Mouse (Mus musculus): Measurements from ENCODE around the gene Uqcc3. TPM values are rescaled to one million over a fixed set of nuclear protein-coding genes. Genes with fewer than 3 reads are reported as not detected.

Uqcc3 gene
- total RNA-seq, 1 experiment from 2014 or later = 59.9 TPM

Other genes with a start within 250 kb of the Uqcc3 start
- gene Chrm1, start 217.1 kb downstream of the Uqcc3 start, total RNA-seq (2017) = not detected in 2 replicates
- 62.0 and 69.6 TPM in 2 replicates for gene Slc3a2, start 157.6 kb downstream of the Uqcc3 start, total RNA-seq (2017)
- gene Wdr74, start 145.1 kb downstream of the Uqcc3 start, total RNA-seq (2017) = 36.4 and 46.0 TPM in 2 replicates
- gene 1700092M07Rik, start 140.2 kb downstream of the Uqcc3 start, total RNA-seq (2017) = 7.2 TPM in 1 of 2 replicates, not detected in the other
- 144 and 149 TPM in 2 replicates for gene Stx5a, start 139.5 kb downstream of the Uqcc3 start, total RNA-seq (2017)
- gene Nxf1, start 123.8 kb downstream of the Uqcc3 start, total RNA-seq (2017) = 183 and 187 TPM in 2 replicates
- gene Tmem223, start 109.9 kb downstream of the Uqcc3 start, total RNA-seq (2017) = 15.5 and 16.6 TPM in 2 replicates
- gene Tmem179b, start 106.5 kb downstream of the Uqcc3 start, total RNA-seq (2017) = 80.4 and 111 TPM in 2 replicates
- 9.2 and 11.6 TPM in 2 replicates for gene Taf6l, start 94.5 kb downstream of the Uqcc3 start, total RNA-seq (2017)
- 30.0 and 32.5 TPM in 2 replicates for gene Polr2g, start 82.3 kb downstream of the Uqcc3 start, total RNA-seq (2017)
- 2.5 and 4.2 TPM in 2 replicates for gene Zbtb3, start 78.4 kb downstream of the Uqcc3 start, total RNA-seq (2017)
- gene Ttc9c, start 61.6 kb downstream of the Uqcc3 start, total RNA-seq (2017) = 46.0 and 48.2 TPM in 2 replicates
- 110 and 115 TPM in 2 replicates for gene Hnrnpul2, start 60.9 kb downstream of the Uqcc3 start, total RNA-seq (2017)
- gene AC129217.1, start 51.1 kb downstream of the Uqcc3 start, total RNA-seq (2017) = 33.6 and 50.5 TPM in 2 replicates
- gene Bscl2, start 43.5 kb downstream of the Uqcc3 start, total RNA-seq (2017) = 15.8 and 22.6 TPM in 2 replicates
- gene Gng3, start 41.7 kb downstream of the Uqcc3 start, total RNA-seq (2017) = 0.23 and 0.25 TPM in 2 replicates
- gene Lrrn4cl, start 30.2 kb downstream of the Uqcc3 start, total RNA-seq (2017) = not detected in 2 replicates
- 167 TPM in 2 replicates for gene Ubxn1, start 9.4 kb downstream of the Uqcc3 start, total RNA-seq (2017)
- gene Lbhd1, start 2.8 kb upstream of the Uqcc3 start, total RNA-seq (2017) = 13.4 and 31.1 TPM in 2 replicates
- not detected in 2 replicates for gene Gm49403, start 3.0 kb upstream of the Uqcc3 start, total RNA-seq (2017)
- 57.6 and 75.0 TPM in 2 replicates for gene 1810009A15Rik, start 7.9 kb upstream of the Uqcc3 start, total RNA-seq (2017)
- not detected in 2 replicates for gene Gm49416, start 8.0 kb upstream of the Uqcc3 start, total RNA-seq (2017)
- 9.0 and 9.2 TPM in 2 replicates for gene Ints5, start 12.1 kb upstream of the Uqcc3 start, total RNA-seq (2017)
- 62.1 and 69.2 TPM in 2 replicates for gene Ganab, start 17.1 kb upstream of the Uqcc3 start, total RNA-seq (2017)
- gene B3gat3, start 39.5 kb upstream of the Uqcc3 start, total RNA-seq (2017) = 46.6 and 47.5 TPM in 2 replicates
- 2.6 and 3.1 TPM in 2 replicates for gene Rom1, start 48.4 kb upstream of the Uqcc3 start, total RNA-seq (2017)
- 75.3 and 92.8 TPM in 2 replicates for gene Eml3, start 48.6 kb upstream of the Uqcc3 start, total RNA-seq (2017)
- 165 and 169 TPM in 2 replicates for gene Mta2, start 61.0 kb upstream of the Uqcc3 start, total RNA-seq (2017)
- 25.9 and 29.6 TPM in 2 replicates for gene Tut1, start 72.9 kb upstream of the Uqcc3 start, total RNA-seq (2017)
- gene Eef1g, start 86.1 kb upstream of the Uqcc3 start, total RNA-seq (2017) = 345 and 391 TPM in 2 replicates
- gene Ahnak, start 108.4 kb upstream of the Uqcc3 start, total RNA-seq (2017) = 181 and 193 TPM in 2 replicates
- gene Scgb1a1, start 207.0 kb upstream of the Uqcc3 start, total RNA-seq (2017) = not detected in 2 replicates

All from neutrophil, adult 5-6 weeks (primary cell).